Mouse (Mus musculus) thymus, adult 18-20 months (tissue): Measurements from ENCODE around the gene Trib2.

Experiments
- DNase-seq, 2 experiments: peaks; one replicate each; pipeline ENCODE4 v3.0.0; 2022; ENCODE audit warnings: mixed read lengths in 2 of 2

Gene Trib2

GRCm38 (mm10) chr12:15816740-15817178 is at the start of gene Trib2:
Gene Trib2, minus strand, starts transcription at chr12:15816922.
- peak; percentile 91 to 92 for DNase-seq

- DNase-seq, result no peak
Measured at GRCm38 (mm10) chr12:15858005-15858404, 41.3 kb upstream of the Trib2 start.

GRCm38 (mm10) chr12:15855891-15856290 is 39.2 kb upstream of the Trib2 start:
- no peak for DNase-seq

- no peak for DNase-seq
Measured at GRCm38 (mm10) chr12:15852781-15853180, 36.1 kb upstream of the Trib2 start.

- no peak for DNase-seq
Measured at GRCm38 (mm10) chr12:15852031-15852430, 35.3 kb upstream of the Trib2 start.

- no peak for DNase-seq
Measured at GRCm38 (mm10) chr12:15850441-15850895, 33.7 kb upstream of the Trib2 start.

GRCm38 (mm10) chr12:15849861-15850294 is 33.2 kb upstream of the Trib2 start:
- peak in 1 of 2 experiments; percentile 7 for DNase-seq

- no peak for DNase-seq
Measured at GRCm38 (mm10) chr12:15848391-15848790, 31.7 kb upstream of the Trib2 start.

GRCm38 (mm10) chr12:15844701-15845100 is 28.0 kb upstream of the Trib2 start:
- DNase-seq, result no peak

- DNase-seq, result no peak
Measured at GRCm38 (mm10) chr12:15840864-15841557, 24.3 kb upstream of the Trib2 start.

- DNase-seq, result no peak
Measured at GRCm38 (mm10) chr12:15838201-15838600, 21.5 kb upstream of the Trib2 start.

- DNase-seq, result no peak
Measured at GRCm38 (mm10) chr12:15837566-15837965, 20.8 kb upstream of the Trib2 start.

GRCm38 (mm10) chr12:15832674-15833052 is 15.9 kb upstream of the Trib2 start:
- no peak for DNase-seq

GRCm38 (mm10) chr12:15831941-15832673 is 15.4 kb upstream of the Trib2 start:
- no peak for DNase-seq

GRCm38 (mm10) chr12:15830750-15831149 is 14.0 kb upstream of the Trib2 start:
- no peak for DNase-seq

- no peak for DNase-seq
Measured at GRCm38 (mm10) chr12:15828815-15829398, 12.2 kb upstream of the Trib2 start.

- DNase-seq, result no peak
Measured at GRCm38 (mm10) chr12:15821019-15821418, 4.3 kb upstream of the Trib2 start.

GRCm38 (mm10) chr12:15817365-15817764 is 643 bp upstream of the Trib2 start:
- no peak for DNase-seq

- DNase-seq, result peak; percentile 68 to 72
Measured at GRCm38 (mm10) chr12:15816254-15816605, 492 bp downstream of the Trib2 start.

GRCm38 (mm10) chr12:15815576-15816253 is 1.0 kb downstream of the Trib2 start:
- peak; percentile 72 to 79 for DNase-seq

GRCm38 (mm10) chr12:15815170-15815575 is 1.5 kb downstream of the Trib2 start:
- DNase-seq, result peak in 1 of 2 experiments; percentile 51

GRCm38 (mm10) chr12:15814249-15815081 is 2.3 kb downstream of the Trib2 start:
- peak; percentile 43 to 58 for DNase-seq
